Mouse (Mus musculus) cerebellum, adult 9-11 months (tissue): ENCODE measurements around the gene Polr3c.
"Not testable (repeated sequence)": the region's sequence is repeated elsewhere in the genome, so short reads cannot be mapped to it uniquely, and the experiment has no call there.

Source experiments
- DNase-seq: peaks from one replicate; pipeline ENCODE4 v3.0.0; 2022

Polr3c gene

GRCm38 (mm10) chr3:96707903-96708683 is 19.3 kb downstream of the Polr3c start, which contains the start of gene Nudt17:
Gene Nudt17 (minus strand): TSS chr3:96708562.
- DNase-seq: peak; percentile 82

- no peak for DNase-seq
These were observed 20.4 kb downstream of the Polr3c start for GRCm38 (mm10) chr3:96706984-96707383.

- no peak for DNase-seq
These were observed 21.2 kb downstream of the Polr3c start for GRCm38 (mm10) chr3:96706217-96706616.

- no peak for DNase-seq
These were observed 22.6 kb downstream of the Polr3c start for GRCm38 (mm10) chr3:96704778-96705177.

- no peak for DNase-seq
These were observed 26.4 kb downstream of the Polr3c start for GRCm38 (mm10) chr3:96701003-96701402.

GRCm38 (mm10) chr3:96700376-96700775 is 27.1 kb downstream of the Polr3c start:
- DNase-seq: no peak

- DNase-seq: no peak
These were observed 28.3 kb downstream of the Polr3c start for GRCm38 (mm10) chr3:96698993-96699690.

GRCm38 (mm10) chr3:96696766-96697732 is 30.4 kb downstream of the Polr3c start:
- peak; percentile 89 for DNase-seq

GRCm38 (mm10) chr3:96696198-96696765 is 31.1 kb downstream of the Polr3c start, which contains the start of gene Pias3:
Gene Pias3 (plus strand): TSS chr3:96696384.
- peak; percentile 64 for DNase-seq

- no peak for DNase-seq
These were observed 33.8 kb downstream of the Polr3c start for GRCm38 (mm10) chr3:96693579-96693978.

- no peak for DNase-seq
These were observed 34.9 kb downstream of the Polr3c start for GRCm38 (mm10) chr3:96692506-96692905.

- DNase-seq: no peak
These were observed 37.1 kb downstream of the Polr3c start for GRCm38 (mm10) chr3:96690298-96690697.

GRCm38 (mm10) chr3:96688854-96689253 is 38.6 kb downstream of the Polr3c start:
- DNase-seq: no peak

- DNase-seq: not testable (repeated sequence)
These were observed 41.4 kb downstream of the Polr3c start for GRCm38 (mm10) chr3:96686057-96686456.

GRCm38 (mm10) chr3:96684822-96685156 is 42.6 kb downstream of the Polr3c start:
- DNase-seq: no peak

GRCm38 (mm10) chr3:96684151-96684821 is 43.1 kb downstream of the Polr3c start:
- no peak for DNase-seq

GRCm38 (mm10) chr3:96683496-96683895 is 43.9 kb downstream of the Polr3c start:
- no peak for DNase-seq

- no peak for DNase-seq
These were observed 47.0 kb downstream of the Polr3c start for GRCm38 (mm10) chr3:96680269-96680956.

- no peak for DNase-seq
These were observed 48.2 kb downstream of the Polr3c start for GRCm38 (mm10) chr3:96679159-96679674.

- DNase-seq: no peak
These were observed 49.0 kb downstream of the Polr3c start for GRCm38 (mm10) chr3:96678456-96678855.

- no peak for DNase-seq
These were observed 51.7 kb downstream of the Polr3c start for GRCm38 (mm10) chr3:96675690-96676089.
